Mouse (Mus musculus) CD4-positive naive resting alpha-beta T cell, adult 76 days (primary cell): ENCODE measurements around the gene Abcb8. TPM values are rescaled to one million over a fixed set of nuclear protein-coding genes. Genes with fewer than 3 reads are reported as not detected.

Experiments used
- total RNA-seq: library from RNA; stranded (reverse); gene quantifications from one replicate; pipeline ENCODE4 v1.2.4, GENCODE M21; 2023

Abcb8 gene
- total RNA-seq: 17.6 TPM

DNA sequence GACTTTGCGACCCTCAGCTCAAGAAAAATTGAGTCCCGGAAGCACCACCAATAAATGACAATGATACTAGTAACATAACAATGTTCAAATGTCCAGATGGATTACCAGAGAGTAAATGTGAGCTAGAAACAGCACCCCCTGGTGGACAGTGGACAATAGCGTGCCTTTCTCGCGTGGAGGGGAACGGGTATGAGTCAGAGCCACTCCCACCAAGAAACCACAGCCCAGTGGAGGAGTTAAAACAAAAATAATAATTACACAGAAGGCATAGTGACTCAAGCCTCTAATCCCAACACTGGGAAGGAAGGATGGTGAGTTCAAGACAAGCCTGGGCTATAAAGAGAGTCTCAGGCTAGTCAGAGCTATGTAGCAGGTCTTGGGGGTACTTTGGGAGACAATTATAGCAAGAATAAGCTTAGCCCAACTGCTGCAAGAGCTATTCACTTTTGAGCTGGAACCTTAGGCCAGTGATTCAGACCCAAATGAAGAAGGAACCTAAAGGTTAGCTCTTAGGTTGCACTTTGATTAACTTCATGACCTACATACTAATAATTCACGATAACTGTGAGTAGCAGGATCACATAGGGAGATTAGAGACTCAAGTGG, at the start of gene Abcb8:
Abcb8 (plus strand) TSS at position 272 of the 606 bp plus-strand sequence.

DNA sequence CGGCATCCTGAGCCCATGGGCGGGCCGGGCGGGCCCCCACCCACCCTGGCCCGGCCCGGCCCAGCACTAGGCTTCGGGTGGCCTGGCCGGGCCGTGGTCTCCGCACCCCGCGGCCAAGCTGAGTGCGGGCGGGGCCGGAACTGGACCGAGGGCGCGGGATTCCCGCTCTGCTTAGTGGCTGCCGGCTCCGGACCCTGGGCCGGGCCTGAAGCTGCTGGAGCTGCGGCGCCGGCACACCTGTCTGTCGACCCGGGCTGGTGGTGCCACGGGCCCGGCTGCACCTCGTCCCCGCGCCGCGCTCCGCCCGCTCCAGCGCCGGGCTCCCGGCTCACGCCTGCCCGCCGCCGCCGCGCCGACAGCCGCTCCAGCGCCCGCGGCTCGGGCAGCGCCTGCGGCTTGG, 42.2 kb upstream of the Abcb8 start, which contains the start of gene Kcnh2:
Kcnh2 (minus strand) TSS at position 327 of the 400 bp plus-strand sequence.

DNA sequence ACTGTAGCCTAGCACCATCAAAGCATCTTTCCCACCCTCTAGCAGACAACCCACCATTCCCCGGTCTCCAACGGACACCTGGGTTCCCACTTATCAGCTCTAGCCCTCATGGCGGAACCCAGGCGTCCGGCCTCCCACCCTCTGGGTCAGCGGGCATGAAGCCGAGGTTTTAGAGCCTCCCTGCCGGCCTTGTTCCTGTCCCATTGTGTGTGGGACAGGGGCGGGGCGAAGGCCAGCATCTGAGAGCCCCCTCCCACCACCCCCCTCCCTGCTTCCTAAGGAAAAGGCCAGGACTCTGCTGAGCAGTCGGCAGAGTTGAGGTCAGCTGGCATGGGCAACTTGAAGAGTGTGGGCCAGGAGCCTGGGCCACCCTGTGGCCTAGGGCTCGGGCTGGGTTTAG, 29.0 kb upstream of the Abcb8 start, which contains the start of gene Nos3:
Nos3 (plus strand) TSS at position 303 of the 400 bp plus-strand sequence.

DNA sequence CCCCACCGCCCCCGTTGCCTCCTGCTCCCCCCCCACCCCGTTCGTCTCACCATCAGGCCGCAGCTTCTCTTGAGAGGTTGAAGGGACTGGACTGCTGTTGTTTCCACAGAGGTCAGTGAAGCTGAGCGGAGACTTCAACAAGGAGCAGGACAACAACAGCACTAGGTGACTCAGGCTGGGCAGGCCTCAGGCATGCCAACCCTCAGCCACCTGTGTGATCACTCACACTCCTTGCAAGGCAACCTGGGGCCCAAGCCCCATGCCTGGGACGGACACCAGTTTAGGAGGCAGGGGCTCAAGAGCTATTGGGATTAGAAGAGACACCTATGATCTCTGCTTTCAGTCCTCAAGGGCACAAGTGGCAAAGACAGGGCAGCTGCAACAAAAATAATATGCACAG, 1.6 kb upstream of the Abcb8 start, which contains the start of gene Atg9b:
Atg9b (minus strand) TSS at position 280 of the 400 bp plus-strand sequence.

DNA sequence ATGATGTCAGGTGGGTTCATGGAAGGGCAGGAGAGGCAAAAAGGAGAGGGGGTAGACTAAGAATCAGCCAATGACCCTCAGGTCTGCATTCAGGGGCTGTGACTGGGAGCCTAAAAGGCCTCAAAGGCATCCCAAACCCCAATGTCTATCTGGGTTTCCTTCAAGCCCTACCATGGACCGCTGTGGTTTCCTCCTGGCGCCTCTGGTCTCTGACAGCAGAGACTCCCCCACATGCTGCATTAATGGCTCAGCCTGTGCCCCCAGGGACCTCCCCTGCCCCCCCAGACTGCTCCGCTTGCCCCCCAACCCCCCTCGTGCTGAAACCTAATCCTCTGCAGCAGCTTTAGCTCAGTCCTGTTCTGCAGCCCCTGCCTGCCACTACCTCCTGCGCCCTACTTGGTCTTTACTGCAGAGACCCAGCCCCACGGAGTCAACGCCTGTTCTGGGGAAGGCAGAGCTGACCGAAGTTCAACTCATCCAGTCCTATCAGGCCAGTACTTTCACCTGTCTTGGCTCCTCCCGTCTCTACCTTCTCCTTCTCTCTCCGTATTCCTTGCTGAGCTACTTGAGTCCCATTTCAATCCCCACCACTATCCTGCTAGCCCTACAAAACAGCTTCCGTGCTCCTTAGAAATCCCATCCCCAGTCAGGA, 19.7 kb downstream of the Abcb8 start, which contains the start of gene Asic3:
Asic3 (plus strand) TSS at position 351 of the 652 bp plus-strand sequence.

DNA sequence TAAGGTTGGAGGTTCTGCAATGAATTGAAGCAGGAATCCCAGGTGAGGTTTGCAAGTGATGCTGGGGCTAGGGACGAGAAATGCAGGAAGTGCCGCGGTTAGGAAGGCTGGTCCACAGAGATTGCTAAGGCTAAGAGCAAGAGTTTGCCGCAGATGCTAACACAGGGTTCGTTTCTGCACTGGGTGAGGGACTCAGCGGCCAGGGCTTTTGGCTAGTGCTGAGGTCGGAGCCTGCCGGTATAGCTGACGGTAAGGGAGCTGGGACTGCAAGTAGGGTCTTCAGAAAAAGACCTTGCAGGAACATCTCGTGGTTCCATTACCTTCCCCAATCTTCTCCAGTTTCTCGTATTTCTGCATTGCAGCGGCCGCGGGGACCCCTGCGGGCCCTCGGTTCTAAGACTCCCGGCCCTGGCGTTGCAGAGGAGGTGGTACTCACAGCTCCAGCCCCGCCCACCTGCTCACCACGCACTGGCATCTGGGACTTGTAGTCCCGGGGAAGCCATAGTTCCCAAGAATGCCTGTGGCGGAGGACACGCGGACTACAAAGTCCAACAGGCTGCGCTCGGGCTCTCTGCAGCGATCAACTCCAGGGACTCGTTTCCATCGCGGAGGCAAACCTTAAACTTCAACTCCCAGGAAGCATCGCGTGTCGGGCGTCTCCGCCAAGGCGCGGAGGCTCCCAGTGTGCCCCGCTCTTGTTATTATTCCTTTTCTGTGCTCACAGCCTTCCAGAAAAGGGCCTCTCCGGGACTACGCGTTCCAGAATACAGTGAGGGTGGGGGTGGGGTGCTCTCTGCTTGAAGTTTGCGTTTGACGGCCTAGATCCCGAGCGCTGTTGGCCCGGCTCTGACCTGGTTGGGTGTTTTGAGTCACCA, 29.9 kb downstream of the Abcb8 start, which contains the start of the genes Cdk5 and Slc4a2:
Cdk5 (minus strand) TSS at position 402 of the 875 bp plus-strand sequence.
Slc4a2 (plus strand) TSS at position 709 of the 875 bp plus-strand sequence.

DNA sequence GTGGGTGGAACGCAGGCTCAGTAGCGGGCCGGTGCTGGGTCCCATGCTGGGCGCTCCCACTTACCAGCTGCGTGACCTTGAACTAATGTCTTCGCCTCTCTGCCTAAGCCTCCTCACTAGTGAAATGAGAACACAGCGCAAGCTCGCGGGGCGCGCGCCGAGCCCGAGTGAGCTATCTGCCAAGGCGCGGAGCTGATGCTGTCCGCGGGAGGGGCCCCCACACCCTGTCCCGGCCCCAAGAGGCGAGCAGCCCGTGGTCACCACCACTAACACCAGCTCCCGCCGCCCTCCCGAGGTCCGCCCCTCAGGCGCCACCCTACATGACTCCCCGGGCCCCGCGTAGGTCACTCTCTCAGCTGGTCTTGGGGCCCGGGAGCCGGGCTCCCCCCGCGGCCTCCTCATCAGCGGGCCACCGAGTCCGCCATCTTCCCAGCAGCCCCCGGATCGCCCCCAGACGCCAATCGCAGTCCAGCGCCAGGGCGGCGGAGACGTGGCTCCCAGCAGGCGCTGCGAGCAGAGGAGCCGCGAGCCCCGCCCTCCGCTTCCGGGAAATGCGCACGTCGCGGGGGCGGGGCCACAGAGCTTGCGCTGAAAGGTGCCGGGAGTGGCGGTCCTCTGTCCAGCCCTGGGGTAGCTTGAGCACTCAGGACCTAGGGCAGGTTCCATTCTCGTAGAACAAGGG, 51.4 kb downstream of the Abcb8 start, which contains the start of gene Fastk:
Fastk (minus strand) TSS at position 542 of the 682 bp plus-strand sequence.

DNA sequence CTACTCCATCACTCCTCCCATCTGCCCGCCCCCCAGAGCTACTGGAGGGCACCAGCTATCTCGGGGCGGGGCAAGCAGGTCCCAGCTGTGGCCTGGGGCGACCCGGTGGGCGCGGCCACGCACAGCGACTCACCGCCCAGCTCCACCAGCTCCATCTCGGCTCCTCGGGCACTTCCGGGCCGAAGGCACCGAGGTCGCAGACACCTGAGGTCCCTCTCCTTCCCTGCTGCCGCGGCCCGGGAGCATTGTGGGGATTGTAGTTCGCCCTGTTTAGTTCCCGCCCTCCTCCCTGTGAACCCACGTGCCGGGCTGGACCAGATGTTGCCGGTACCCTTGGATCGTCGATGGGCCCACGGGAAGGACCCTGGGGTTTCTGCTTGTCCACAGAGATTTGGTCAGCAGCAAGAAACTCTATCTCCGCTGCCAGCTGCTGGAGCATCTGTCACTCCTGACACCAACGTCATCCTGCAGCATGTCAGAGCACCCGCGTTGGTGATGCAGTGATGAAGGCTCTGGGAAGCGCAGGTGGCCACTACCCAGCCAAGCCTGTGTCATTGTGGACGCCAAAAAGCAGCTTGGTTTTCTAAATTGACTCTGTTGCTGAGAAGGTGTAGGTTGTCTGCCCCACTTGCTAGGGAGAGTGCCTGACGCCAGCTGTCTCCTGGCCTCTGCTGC, 54.3 kb downstream of the Abcb8 start, which contains the start of gene Tmub1:
Tmub1 (minus strand) TSS at position 231 of the 675 bp plus-strand sequence.

DNA sequence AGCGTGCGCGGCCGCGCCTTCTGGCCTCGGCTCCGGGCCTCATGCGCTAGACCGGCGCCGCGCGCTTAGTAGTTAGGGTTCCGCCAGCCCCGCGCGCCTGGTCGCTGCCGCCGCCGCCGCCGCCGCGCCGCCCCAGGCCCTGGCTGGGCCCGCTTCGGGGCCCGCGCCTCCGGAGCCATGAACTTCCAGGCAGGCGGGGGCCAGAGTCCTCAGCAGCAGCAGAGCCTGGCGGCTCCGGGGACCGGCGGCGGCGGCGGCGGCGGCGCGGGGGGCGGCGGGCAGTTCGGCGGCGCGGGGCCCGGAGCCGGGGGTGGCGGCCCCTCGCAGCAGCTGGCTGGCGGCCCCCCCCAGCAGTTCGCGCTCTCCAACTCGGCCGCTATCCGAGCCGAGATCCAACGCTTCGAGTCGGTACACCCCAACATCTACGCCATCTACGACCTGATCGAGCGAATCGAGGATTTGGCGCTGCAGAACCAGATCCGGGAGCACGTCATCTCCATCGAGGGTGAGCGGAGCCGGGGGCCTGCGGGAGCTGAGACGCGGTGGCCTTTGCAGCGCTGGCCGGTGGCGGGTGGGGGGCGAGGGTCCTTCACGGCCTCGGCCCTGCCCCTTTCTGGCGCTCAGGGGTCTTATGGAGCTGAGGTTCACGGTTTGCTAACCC, 58.7 kb downstream of the Abcb8 start, which contains the start of gene Agap3:
Agap3 (plus strand) TSS at position 148 of the 661 bp plus-strand sequence.

Other genes starting within 250 kb of the Abcb8 start
- 8.5 TPM for gene Nupl2, start 228.7 kb upstream of the Abcb8 start, total RNA-seq
- gene Kcnh2, start 42.1 kb upstream of the Abcb8 start, total RNA-seq: 8.0 TPM
- 0.15 TPM for gene Nos3, start 28.9 kb upstream of the Abcb8 start, total RNA-seq
- 0.53 TPM for gene Atg9b, start 1.5 kb upstream of the Abcb8 start, total RNA-seq
- 0.41 TPM for gene Asic3, start 19.7 kb downstream of the Abcb8 start, total RNA-seq
- 33.5 TPM for gene Cdk5, start 29.9 kb downstream of the Abcb8 start, total RNA-seq
- 53.7 TPM for gene Slc4a2, start 30.2 kb downstream of the Abcb8 start, total RNA-seq
- 74.5 TPM for gene Fastk, start 51.6 kb downstream of the Abcb8 start, total RNA-seq
- 21.1 TPM for gene Tmub1, start 54.2 kb downstream of the Abcb8 start, total RNA-seq
- gene Agap3, start 58.5 kb downstream of the Abcb8 start, total RNA-seq: 88.7 TPM
- gene Gbx1, start 133.5 kb downstream of the Abcb8 start, total RNA-seq: not detected
- not detected for gene Asb10, start 147.3 kb downstream of the Abcb8 start, total RNA-seq
- gene 4931409K22Rik, start 163.1 kb downstream of the Abcb8 start, total RNA-seq: not detected
- gene Abcf2, start 183.8 kb downstream of the Abcb8 start, total RNA-seq: 42.8 TPM
- gene Chpf2, start 193.1 kb downstream of the Abcb8 start, total RNA-seq: 28.8 TPM
- not detected for gene Smarcd3, start 230.7 kb downstream of the Abcb8 start, total RNA-seq